Mouse (Mus musculus) left cerebral cortex, adult 8-10 months (tissue): ENCODE results near the gene Angptl8. TPM values are rescaled to one million over a fixed set of nuclear protein-coding genes. Genes with fewer than 3 reads are reported as not detected.
A peak's percentile ranks its signal among the peaks of the same experiment; 100 is the strongest.

ENCODE experiments used
- DNase-seq, 2 experiments: peaks; one replicate each; pipeline ENCODE4 v3.0.0; 2022; ENCODE audit warnings: low spot score in 2 of 2
- total RNA-seq, 4 experiments: library from RNA; stranded (reverse); gene quantifications; 2 replicates each; pipeline ENCODE4 v1.2.4; 2022

Angptl8 gene
- total RNA-seq, 4 experiments from 2014 or later, result not detected

DNA sequence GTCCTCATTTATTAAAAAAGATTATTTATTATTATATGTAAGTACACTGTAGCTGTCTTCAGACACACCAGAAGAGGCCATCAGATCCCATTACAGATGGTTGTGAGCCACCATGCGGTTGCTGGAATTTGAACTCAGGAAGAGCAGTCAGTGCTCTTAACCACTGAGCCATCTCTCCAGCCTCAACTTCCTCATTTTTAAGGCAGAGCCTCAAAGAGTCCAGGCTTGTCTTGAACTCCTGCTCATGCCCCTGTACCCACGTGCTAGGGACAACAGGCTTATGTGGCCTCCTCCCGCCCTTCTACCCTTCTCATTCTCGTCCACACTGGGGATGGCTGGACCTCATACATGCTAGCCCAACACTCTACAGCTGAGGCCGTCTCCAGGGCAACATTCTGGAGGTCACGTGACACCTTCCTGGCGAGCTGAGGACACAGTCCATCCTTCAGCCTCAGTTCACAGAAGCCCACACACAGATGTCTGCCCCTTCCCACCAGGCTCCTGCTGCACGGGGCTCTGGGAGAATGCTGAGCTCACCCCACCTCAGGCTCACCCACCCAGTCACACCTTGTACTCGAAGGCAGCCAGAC, 18.5 kb upstream of the Angptl8 start:
- no peak for DNase-seq

DNA sequence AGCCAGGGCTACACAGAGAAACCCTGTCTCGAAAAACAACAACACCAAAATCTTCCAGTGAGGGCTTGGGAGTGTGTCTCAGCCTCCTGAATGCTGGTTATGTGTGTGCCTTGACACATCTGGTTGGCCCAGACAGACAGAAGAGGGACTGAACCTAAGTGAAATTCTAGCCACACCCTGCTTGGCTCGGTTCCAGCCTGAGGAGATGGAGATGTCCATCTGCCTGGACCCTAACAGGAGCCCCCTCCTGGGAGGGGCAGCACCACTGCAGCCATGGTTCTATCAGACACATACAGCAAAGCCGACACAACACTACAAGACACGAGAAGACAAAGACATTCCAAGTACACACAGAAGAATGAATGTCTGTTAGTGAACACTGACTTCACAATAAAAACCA, 17.2 kb upstream of the Angptl8 start:
- no peak for DNase-seq

DNA sequence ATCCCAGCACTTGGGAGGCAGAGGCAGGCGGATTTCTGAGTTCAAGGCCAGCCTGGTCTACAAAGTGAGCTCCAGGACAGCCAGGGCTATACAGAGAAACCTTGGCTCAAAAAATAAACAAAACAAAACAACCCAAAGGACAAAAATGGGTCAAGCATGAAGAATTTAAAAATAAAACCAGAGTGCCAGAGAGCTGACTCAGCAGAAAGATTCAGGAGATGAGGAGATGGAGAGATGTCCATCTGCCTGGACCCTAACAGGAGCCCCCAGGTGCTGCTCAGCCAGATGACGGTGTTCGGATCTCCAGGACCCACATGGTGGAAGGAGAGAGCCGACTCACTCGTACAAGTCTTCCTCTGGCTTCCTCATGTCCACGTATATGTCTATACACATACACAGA, 16.7 kb upstream of the Angptl8 start:
- DNase-seq, result no peak

DNA sequence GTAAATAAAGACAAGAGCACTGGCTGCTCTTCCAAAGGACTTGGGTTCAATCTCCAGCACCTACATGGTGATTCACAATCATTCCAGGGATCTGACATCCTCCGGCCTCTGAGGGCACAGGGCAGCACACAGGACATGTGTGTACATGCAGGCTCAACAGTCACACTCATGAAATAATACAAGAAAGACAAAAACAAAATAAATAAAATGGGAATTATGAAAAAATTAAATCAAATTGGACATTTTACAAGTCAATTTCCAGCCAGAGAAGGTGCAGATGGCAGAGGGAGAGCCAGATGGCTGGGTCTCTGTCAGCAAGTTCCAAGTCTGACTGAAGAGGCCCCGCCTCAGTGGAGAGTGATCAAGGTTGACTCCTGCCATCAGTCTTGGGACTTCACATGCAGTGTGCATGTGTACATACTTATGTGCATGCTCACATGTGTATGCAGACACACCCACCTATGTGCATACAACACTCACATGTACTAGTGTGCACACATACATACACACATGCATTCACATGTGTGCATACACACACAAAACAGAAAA, 16.1 kb upstream of the Angptl8 start:
- no peak for DNase-seq

DNA sequence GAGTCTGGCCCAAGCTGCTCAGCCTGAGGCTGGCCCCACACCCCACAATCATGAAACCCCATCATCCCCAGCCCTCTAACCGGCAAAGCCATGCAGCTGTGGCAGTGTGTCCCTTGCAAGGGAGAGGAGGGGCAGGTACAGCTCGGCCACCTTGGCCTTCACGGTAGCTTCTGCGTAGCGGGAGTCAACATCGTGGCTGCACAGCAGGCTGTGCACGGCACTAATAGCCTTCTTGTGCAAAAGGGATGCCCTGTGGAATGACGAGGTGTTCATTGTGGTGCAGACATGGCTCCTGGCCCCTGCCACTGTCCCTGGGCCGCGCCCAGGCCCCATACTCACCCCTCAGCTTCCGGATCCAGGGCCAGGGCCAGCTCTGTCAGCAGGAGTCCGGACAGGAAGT, 15.1 kb upstream of the Angptl8 start:
- DNase-seq, result no peak

DNA sequence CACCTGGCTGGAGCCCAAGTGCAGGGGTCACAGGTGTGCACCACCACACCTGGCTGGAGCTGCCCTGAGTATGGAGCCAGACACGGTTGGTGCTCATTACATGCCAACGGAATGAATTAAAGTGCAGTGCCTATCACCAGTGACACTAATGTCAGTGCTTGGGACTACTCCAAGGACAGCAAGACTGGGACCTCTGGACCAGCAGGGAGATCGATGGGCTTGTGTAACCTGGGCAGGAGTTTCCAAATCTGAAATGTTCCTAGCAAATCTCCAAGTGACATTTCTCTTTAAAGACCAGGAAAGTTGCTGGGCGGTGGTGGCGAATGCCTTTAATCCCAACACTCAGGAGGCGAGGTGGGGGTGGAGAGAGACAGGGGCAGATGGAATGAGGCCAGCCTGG, 12.6 kb upstream of the Angptl8 start:
- DNase-seq, result no peak

DNA sequence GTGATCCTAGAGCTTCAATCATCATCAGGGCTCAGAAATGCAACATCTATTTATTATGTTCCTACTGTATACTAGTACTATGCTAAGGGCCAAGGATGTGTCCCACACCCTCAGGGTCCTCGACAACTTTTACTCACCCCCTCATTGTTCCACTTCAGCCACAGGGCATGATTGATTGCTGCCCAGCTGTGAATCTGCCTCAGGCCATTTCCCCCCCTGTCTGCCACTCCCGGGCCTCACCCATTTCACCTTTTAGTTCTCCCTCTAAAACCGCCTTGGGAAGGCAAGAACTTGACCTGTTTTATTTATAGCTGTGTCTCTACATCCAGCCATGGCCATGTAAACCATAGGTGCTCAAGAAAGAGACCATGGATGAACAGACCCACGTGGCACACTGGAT, 11.4 kb upstream of the Angptl8 start:
- DNase-seq, result no peak

DNA sequence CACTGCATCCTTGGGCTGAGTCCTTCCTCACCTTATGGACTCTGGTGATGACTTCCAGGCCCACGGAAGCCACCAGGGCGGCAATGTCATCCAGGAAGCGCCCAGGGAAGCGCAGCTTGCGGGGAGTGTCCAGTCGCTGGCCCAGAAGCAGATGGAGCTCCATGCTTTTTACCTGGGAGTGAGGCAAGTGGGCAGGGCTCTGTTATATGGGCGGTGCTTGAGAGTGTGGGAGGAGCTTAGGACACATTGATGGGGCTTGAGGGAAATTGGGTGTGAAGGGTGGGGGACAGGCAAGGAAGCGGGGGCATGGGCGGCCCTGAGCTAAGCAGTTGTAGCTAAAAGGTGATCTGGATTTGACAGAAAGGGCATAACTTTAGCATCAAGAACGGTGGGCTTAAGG, 10.9 kb upstream of the Angptl8 start:
- no peak for DNase-seq

DNA sequence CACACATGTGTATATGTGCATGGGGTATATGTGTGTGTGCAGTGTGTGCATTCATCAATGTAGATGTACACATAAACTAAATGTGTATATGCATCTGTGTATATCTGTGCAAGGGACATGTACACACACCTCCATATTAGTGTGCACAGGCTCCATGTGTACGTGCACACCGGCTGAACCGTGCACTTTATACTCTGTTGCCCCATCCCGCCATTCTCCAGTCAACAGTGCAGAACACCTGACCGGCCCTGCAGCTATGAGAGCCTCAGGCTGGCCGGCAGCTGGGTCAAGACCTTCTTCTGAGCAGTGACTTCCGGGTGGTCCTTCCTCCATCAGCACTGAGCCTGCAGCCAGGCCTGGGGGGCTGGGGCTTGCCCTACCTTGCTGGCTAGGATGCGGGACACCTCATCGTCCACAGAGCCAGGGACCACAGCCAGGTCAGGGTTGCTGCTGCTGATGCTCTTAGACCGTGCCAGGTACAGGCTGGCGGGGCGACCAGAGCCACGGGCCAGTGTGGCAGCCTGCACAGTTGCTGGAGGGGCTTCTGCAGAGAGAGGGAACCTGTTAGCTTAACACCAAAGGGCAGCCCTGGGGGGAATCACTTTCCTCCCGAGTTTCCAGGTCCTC, 5.4 kb upstream of the Angptl8 start:
- DNase-seq, result no peak

DNA sequence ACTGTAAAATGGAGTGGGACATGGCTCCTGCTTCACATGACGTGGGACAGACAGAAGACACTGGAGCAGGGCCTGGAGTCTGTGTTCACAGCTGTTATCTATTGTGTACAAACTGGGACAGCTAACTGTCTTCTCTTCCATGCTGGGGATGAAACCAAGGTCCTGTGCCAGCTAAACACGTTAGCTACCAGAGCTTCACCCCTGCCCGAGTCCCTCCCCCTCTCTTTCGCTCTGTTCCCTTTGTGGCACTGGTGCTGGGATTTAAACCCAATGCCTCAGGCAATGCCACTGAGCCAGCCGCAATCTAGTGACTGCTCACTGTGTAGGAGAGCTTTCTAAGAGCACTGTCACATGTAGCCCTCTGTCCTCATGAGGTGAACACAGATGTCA, 4.9 kb upstream of the Angptl8 start:
- no peak for DNase-seq

DNA sequence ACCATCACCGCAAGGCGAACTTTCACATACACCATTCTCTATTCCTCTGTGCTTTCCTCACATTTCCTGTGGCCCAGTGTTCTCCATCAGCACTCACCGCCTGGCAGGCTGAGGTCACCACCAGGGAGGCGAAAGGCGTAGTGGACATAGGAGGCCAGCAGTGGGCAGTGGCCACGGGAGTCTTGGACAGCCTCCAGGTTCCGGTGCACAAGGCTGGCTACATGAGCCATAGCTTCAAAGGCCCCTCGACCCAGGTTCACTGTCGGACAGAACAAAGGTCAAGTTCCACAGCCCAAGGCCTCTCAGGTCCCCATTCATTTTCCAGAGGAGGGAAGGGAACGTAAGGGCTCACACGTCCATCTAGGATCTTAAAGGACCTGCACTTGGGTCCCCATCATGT, 4.4 kb upstream of the Angptl8 start:
- DNase-seq, result no peak

DNA sequence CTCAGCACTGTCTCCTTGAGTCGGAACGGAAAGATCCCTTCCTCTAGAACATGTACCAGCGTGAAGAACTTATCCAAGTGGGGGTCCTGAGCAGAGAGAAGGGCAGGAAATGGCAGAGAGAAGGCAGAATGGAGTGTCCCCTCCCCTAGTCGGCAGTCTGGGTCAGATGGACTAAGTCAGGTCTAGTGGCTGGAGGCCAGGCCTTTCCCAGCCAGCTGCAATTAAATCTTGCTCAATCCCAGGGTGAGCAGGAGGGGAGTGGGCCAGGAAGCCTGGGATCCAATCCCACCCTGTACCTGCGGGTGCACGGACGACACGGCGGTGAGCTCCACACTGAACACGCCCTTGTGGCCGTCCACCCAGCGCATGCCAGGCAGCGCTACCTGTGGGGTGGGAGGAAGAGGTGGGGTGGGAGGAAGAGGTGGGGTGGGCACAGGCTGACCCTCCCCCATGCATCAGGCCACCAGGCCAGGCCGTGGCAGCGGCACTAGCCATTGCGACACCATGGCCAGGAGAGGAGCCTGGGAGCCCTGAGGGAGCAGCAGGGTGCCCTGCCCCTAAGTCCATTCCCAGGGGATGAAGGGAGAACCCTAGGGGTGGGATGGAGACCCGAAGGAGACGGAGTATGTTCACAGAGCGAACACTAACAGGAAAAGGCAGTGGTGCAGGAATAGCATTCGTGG, 3.6 kb upstream of the Angptl8 start:
- DNase-seq, result no peak

DNA sequence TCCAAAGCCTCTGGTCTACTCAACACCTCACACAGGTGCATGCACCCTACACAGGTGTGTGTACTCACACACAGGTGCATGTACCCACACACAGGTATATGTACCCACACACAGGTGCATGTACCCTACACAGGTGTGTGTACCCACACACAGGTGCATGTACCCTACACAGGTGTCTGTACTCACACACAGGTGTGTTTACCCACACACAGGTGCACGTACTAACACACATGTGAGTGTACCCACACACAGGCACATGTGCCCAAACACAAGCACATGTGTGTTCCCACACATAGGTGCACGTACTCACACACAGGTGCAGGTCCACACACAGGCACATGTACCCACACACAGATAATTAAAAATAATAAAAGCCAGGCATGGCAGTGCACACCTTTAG, 2.4 kb downstream of the Angptl8 start:
- no peak for DNase-seq

DNA sequence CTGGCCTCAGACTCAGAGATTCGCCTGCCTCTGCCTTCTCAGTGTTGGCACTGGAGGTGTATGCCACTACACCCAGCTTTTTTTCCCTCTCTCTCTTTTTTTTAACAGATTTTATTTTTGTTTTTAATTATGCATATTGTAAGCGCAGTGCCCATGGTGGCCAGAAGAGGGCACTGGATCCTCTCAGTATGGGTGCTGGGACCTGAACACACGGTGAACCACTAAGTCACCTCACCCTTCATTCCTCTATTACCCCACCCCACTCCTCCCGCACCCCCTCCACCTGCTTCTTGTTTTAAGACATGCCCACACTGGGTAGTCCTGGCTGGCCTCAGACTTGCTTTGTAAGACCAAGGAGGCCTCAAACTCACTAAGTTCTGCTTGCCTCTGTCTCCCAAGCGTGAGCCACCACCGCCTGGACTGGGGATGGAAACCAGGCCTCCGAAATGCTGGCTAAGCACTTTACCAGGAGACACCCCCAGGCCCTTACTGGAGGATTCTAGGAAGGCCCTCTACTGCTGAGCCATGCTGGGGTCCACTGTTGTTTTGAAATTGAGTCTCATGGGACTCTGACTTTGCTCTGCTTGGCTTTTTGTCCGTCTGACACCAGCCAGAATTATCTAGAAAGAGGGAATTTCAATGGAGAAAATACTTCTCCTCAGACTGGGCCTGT, 4.9 kb downstream of the Angptl8 start:
- DNase-seq, result no peak

DNA sequence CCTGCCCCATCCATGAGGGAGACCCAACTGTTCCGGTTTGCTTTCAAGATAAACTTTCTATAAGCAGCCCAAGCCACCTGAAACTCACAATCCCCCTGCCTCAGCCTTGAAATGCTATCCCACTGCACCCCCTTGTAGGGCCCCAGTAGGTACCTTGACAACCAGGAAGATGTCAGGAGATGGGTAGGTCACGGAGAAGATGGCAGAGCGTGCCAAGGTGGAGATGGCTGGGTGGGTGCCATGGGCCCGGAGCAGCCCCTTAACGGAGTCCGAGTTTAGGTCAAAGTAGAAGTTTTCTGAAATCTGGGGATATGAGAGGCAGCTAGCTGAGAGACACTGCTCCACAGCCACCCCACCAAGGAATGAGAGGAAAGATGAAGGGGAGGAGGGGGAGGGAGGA, 6.0 kb downstream of the Angptl8 start:
- no peak for DNase-seq

DNA sequence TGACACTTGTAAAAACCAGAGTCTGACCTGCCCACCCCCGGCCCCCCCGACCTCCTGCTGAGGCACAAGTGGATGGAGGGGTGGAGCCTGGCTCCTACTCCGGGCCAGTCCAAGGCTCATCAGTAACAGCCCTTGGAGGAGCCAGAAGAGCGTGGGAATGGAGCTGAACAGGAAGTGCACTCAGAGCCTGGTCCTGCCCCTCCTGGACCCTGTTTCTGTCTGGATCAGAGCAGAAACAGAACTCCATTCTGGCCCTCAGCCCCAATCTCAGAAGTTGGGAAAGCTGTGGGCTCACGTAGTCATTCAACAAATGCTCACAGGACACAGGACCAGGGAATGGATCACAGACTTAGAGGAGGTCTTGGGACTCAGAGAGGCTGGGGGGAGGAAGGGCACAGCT, 7.1 kb downstream of the Angptl8 start:
- no peak for DNase-seq

DNA sequence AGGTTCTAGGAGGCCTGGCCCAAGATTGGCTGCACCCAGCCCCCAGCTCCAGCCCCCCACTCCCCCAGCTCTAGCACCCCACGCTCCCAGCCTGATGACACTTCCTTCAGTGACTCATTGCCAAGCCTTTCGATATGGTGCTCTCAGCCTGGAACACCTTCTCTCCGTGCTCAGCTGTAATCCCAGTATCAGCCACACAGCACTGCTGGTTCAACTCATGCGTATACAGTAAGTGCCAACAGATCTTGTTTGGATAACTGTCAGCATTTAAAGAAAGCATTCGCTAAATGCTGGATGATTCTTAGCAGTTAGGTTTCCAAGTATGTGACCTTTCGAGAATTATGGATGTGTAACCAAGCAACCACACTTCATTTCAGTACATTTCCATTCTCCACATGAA, 7.8 kb downstream of the Angptl8 start:
- peak in 1 of 2 experiments; percentile 48 for DNase-seq

DNA sequence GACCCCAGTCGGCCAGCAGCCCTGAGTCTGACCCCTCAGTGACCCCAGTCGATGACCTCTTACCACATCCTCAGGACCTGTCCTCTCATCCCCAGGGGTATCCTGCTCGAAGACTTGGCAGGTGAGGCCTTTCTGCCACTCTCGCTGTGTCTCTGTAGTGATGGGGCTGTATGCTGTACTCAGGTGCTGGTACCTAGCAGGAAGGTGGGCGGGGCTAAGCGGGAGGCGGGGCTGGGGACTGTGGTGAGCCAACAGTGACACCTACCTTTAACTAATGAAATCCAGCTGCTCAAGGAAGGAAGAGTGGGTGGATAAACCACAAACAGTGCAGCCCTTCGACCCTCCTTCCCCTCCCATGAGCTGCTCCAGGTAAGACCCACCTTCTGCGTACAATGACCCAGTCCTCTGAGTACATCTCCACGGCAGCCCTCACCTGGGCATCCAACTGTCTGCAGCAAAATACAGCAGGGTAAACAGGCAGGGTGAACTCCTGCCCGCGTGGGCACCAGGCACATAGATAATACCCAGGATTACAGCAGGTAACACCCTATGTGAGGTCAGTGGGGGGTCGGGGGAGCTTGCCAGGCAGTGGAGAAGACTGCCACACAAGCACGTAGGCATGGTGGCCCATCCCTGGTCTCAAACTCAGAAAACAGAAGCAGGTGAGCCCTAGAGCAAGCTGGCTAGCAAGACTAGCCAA, 10.2 kb downstream of the Angptl8 start:
- no peak for DNase-seq

DNA sequence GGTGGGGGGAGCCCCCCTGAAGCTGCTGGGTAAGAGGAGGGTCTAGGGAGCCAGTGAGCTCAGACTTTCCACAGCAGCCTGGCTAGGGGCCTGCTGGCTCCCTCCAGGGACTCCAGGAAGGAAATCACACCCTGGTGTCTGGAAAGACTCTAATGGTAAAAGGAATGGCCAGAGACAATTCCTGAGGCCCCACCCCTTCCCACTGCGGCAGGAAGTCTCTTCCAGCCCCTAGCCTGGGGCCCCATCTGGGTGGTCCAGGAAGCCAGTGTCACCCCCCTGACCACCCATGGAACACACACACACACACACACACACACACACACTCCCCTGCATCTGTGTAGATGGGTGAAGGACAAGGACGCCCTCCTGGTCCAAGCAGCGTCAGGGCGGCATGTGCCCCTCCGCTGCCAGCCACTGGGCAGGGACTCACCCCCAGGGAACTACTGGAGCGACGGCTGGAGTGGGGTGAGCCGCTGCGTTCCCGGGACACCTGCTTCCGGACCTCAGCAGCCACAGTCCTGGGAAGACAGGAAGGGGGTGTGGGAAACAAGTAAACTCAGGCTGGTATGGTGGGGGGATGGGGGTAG, 11.5 kb downstream of the Angptl8 start:
- DNase-seq, result no peak

DNA sequence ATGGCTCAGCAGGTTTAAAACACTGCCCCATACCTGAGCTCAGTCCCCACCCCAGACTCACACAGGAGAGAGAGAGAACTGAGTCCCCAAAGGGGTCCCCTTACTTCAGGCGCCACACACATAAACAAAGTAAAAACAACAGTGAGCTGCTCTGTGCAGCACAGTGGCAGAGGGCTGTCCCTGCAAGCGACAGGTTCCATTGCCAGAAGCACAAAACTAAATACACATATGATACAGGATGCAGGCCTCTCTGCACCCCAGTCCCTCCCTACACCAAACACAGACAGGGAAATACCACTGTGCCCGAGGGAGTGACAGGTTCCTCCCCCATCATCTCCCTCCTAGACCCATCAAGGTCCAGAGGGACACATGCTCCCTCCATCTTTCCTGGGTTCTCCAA, 12.1 kb downstream of the Angptl8 start:
- no peak for DNase-seq

DNA sequence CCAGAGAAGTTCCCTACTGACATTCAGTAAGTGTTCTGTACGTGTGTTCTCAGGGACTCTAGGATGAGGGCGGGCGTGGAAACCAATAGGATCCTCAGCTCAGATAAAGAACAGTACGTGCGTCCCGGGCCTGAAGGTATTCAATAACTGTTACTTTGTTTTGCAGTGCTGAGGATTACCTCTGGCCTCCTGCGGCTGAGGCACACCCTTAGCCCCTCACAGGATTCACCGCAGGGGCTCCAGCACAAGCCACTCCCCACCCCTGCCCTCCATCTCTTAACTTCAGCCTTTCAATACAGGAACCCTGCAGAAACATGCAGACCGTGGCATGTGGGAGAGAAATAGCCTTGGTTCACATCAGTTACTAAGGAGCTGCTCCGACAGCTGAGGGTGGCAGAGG, 12.6 kb downstream of the Angptl8 start:
- no peak for DNase-seq
